19 mouse cellular contexts compared by ENCODE assay signal in the genomic region with DNA sequence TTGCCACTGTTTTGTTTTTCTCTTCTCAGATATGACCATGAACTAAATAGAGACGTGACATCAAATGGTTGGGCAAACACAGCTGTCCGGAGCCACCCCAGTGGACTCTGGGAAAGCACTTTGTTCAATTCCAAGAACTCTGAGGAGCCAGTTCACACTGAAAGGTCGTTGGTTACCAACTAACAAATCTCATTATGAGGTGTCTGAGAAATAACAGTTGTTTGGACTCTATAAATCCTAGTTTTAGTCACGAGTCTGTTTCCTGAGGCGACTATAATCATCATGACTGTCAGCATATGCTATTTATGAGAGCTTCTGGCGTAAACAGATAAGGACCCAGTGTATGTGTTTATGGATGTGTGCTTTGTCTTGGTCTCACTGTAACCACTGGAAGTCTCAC. TPM values are rescaled to one million over a fixed set of nuclear protein-coding genes. Genes with fewer than 3 reads are reported as not detected.
DNase-seq lines count a peak whose midpoint lies in the region; ATAC-seq and TF ChIP-seq lines count a peak whose summit lies in the region.
"Had no signal": no experiment of that assay in that cellular context is flagged by ENCODE, and none has a peak within 500 bp of the region (broad histone marks: within the 10 kb centered on the region; RNA-seq: fewer than 3 reads in every experiment).

No protein-coding gene starts in this region.

- DNase-seq in forebrain, embryonic 10.5 days (ENCODE audit: extremely low spot score, low spot score): peak; percentile 1
- DNase-seq in forebrain, embryonic 11.5 days (ENCODE audit: low spot score): no peak
- DNase-seq in liver, adult 2 months (ENCODE audit: extremely low read depth, low read depth, low spot score): peak; percentile 85
- DNase-seq in liver: no peak
- peak; percentile 14 for DNase-seq in forelimb bud, embryonic 11.5 days (ENCODE audit: low read depth, low spot score)
- DNase-seq in lung, postnatal 10 days: peak; percentile 77
- no peak for DNase-seq in heart, adult 2 months
- no peak for DNase-seq in heart, adult 8-10 months (ENCODE audit: low spot score)
- DNase-seq: cerebellum, adult 11-12 months; cerebellum, postnatal 14 days; embryo, embryonic 11 days; forebrain, postnatal 0 days; heart, postnatal 4 days; thymus, postnatal 25 days had no signal

- intact Hi-C loops in heart, adult 2 months (cut with DNase I): no loop called here

- H3K79me2 ChIP-seq in liver, adult 2 months (ENCODE audit: control insufficient read depth, insufficient read depth, low read length): no peaks in the 10 kb centered on the region
- H3K79me2 ChIP-seq in heart, adult 2 months (replicated peaks; ENCODE audit: control insufficient read depth, insufficient read depth, low read length): no peaks in the 10 kb centered on the region

- TF ChIP-seq POLR2A in liver, adult 2 months (IDR thresholded peaks at IDR 0.05; ENCODE audit: extremely low read depth, insufficient read depth, low read length): no peak
- no peak for TF ChIP-seq POLR2A in heart, adult 2 months (IDR thresholded peaks at IDR 0.05; ENCODE audit: insufficient read depth, low read depth, low read length)

- ATAC-seq in forebrain, embryonic 11.5 days (replicated peaks; ENCODE audit: low FRiP score): no peak
- ATAC-seq: forebrain, postnatal 0 days; intestine, embryonic 16.5 days had no signal

- H3K36me3 ChIP-seq in forebrain, embryonic 10.5 days (replicated peaks): no peaks in the 10 kb centered on the region
- H3K36me3 ChIP-seq in forebrain, embryonic 11.5 days (ENCODE audit: control insufficient read depth, insufficient read depth, low read length): no peaks in the 10 kb centered on the region
- H3K36me3 ChIP-seq in liver, adult 2 months (ENCODE audit: control insufficient read depth, insufficient read depth, low read length): no peaks in the 10 kb centered on the region
- no peaks in the 10 kb centered on the region for H3K36me3 ChIP-seq in heart, adult 2 months (ENCODE audit: control insufficient read depth, insufficient read depth, low read length)
- H3K36me3 ChIP-seq: hindbrain, embryonic 15.5 days; midbrain, embryonic 10.5 days had no signal

- H3K4me3 ChIP-seq in forebrain, embryonic 10.5 days: no peak overlapping the region
- no peak overlapping the region for H3K4me3 ChIP-seq in forebrain, embryonic 11.5 days (ENCODE audit: low read depth, low read length)
- peak overlapping the region; percentile 39; the same call in 1 of the 2 replicates for H3K4me3 ChIP-seq in liver, adult 2 months (ENCODE audit: insufficient read depth, low read depth, low read length)
- H3K4me3 ChIP-seq in heart, adult 2 months: no peak overlapping the region
- H3K4me3 ChIP-seq: hindbrain, embryonic 15.5 days; midbrain, embryonic 10.5 days had no signal

- H3K9me3 ChIP-seq in forebrain, embryonic 10.5 days: no peaks in the 10 kb centered on the region
- H3K9me3 ChIP-seq in forebrain, embryonic 11.5 days (ENCODE audit: control insufficient read depth, low read length): no peaks in the 10 kb centered on the region
- H3K9me3 ChIP-seq: hindbrain, embryonic 15.5 days; midbrain, embryonic 10.5 days had no signal

- no peak for TF ChIP-seq EP300 in heart, adult 2 months (IDR thresholded peaks at IDR 0.05; ENCODE audit: insufficient read depth, low read depth, low read length)

- H3K9ac ChIP-seq in forebrain, embryonic 11.5 days (ENCODE audit: low read length): no peak overlapping the region
- no peak overlapping the region for H3K9ac ChIP-seq in liver, adult 2 months (ENCODE audit: low read depth, low read length)
- H3K9ac ChIP-seq in heart, adult 2 months (ENCODE audit: low read depth, low read length): no peak overlapping the region
- H3K9ac ChIP-seq: forebrain, postnatal 0 days; hindbrain, embryonic 15.5 days had no signal

- H3K4me1 ChIP-seq in forebrain, embryonic 10.5 days: no peaks in the 10 kb centered on the region
- H3K4me1 ChIP-seq in forebrain, embryonic 11.5 days (replicated peaks; ENCODE audit: control insufficient read depth, insufficient read depth, low read length): no peaks in the 10 kb centered on the region
- H3K4me1 ChIP-seq in liver, adult 2 months (ENCODE audit: control insufficient read depth, insufficient read depth, low read length): peaks cover 23% of the 10 kb centered on the region
- H3K4me1 ChIP-seq in heart, adult 2 months (ENCODE audit: control insufficient read depth, insufficient read depth, low read length): peaks cover 3% of the 10 kb centered on the region
- H3K4me1 ChIP-seq: hindbrain, embryonic 15.5 days; midbrain, embryonic 10.5 days had no signal

- WGBS in forebrain, embryonic 10.5 days: 90% methylated on average over 6 of the region's 6 CpGs
- 89% methylated on average over 6 of the region's 6 CpGs for WGBS in forebrain, embryonic 11.5 days
- 35% methylated on average over 6 of the region's 6 CpGs for WGBS in liver, adult 2 months
- 49% methylated on average over 6 of the region's 6 CpGs for WGBS in heart, adult 2 months

- H3K27me3 ChIP-seq in forebrain, embryonic 10.5 days (ENCODE audit: poor library complexity, severe bottlenecking): no peaks in the 10 kb centered on the region
- H3K27me3 ChIP-seq in forebrain, embryonic 11.5 days (ENCODE audit: control insufficient read depth, insufficient read depth, low read length): no peaks in the 10 kb centered on the region; the same call in 1 of the 2 replicates
- H3K27me3 ChIP-seq in liver, adult 2 months (ENCODE audit: control insufficient read depth, insufficient read depth, low read length): no peaks in the 10 kb centered on the region
- H3K27me3 ChIP-seq in heart, adult 2 months (ENCODE audit: control insufficient read depth, insufficient read depth, low read length): no peaks in the 10 kb centered on the region
- H3K27me3 ChIP-seq: CH12.LX; hindbrain, embryonic 15.5 days had no signal

- TF ChIP-seq CTCF in liver, adult 2 months (IDR thresholded peaks at IDR 0.05; ENCODE audit: low read depth, low read length): no peak
- no peak for TF ChIP-seq CTCF in heart, adult 2 months (IDR thresholded peaks at IDR 0.05)

- no peak overlapping the region for H3K27ac ChIP-seq in forebrain, embryonic 10.5 days
- H3K27ac ChIP-seq in forebrain, embryonic 11.5 days (ENCODE audit: low read depth, low read length): no peak overlapping the region
- H3K27ac ChIP-seq in liver, adult 2 months (replicated peaks; ENCODE audit: insufficient read depth, low read depth, low read length): peak overlapping the region; percentile 84
- no peak overlapping the region for H3K27ac ChIP-seq in heart, adult 2 months
- H3K27ac ChIP-seq: hindbrain, embryonic 15.5 days; macrophage; midbrain, embryonic 10.5 days had no signal

- H3K4me2 ChIP-seq in forebrain, embryonic 11.5 days (ENCODE audit: low read depth, low read length, severe bottlenecking): no peak overlapping the region
- H3K4me2 ChIP-seq: hindbrain, embryonic 15.5 days had no signal

RNA-seq across cellular contexts. Expression of a gene that starts 5.8 kb away (rescaled TPM):
- polyA plus RNA-seq in forebrain, embryonic 10.5 days (2016; fragmentation: Nextera tagmentation; extraction: Ambion mirVana): 0.12 and 0.31 TPM in 2 replicates
- polyA plus RNA-seq in forebrain, embryonic 11.5 days (2014; fragmentation: Nextera tagmentation; extraction: Ambion mirVana): 0.24 and 0.39 TPM in 2 replicates
- total RNA-seq in liver, adult 2 months (2014; rRNA removed): 18.7 and 22.7 TPM in 2 replicates
- polyA plus RNA-seq in liver, adult 2 months (2012; rRNA removed): 2.8 and 5.6 TPM in 2 replicates
- 10 to 100 TPM in 1 of 2 experiments, 1 to 10 TPM in 1; 7.6 to 10.2 TPM for total RNA-seq in heart, adult 2 months (2021)
- 1.0 and 3.2 TPM in 2 replicates for polyA plus RNA-seq in heart, adult 2 months (2012; rRNA removed)
- total RNA-seq in heart, adult 8-10 months (2022): 10 to 100 TPM in 1 of 4 experiments, 1 to 10 TPM in 3; 8.2 to 15.0 (median 9.2) TPM

RNA-seq across cellular contexts. Expression of a gene that starts 52.2 kb away (rescaled TPM):
- 50.6 and 51.3 TPM in 2 replicates for polyA plus RNA-seq in forebrain, embryonic 10.5 days (2016; fragmentation: Nextera tagmentation; extraction: Ambion mirVana)
- polyA plus RNA-seq in forebrain, embryonic 11.5 days (2014; fragmentation: Nextera tagmentation; extraction: Ambion mirVana): 73.5 and 77.8 TPM in 2 replicates
- total RNA-seq in liver, adult 2 months (2014; rRNA removed): 76.1 and 85.9 TPM in 2 replicates
- 18.3 and 22.3 TPM in 2 replicates for polyA plus RNA-seq in liver, adult 2 months (2012; rRNA removed)
- total RNA-seq in heart, adult 2 months (2021): 10 to 100 TPM; 32.5 to 33.9 TPM
- 10.0 and 23.9 TPM in 2 replicates for polyA plus RNA-seq in heart, adult 2 months (2012; rRNA removed)
- total RNA-seq in heart, adult 8-10 months (2022): 10 to 100 TPM; 33.6 to 40.2 (median 35.9) TPM

Comparison
In these comparisons a context has a peak if more than half of its experiments do, and no peak if none do; other contexts are left out.
1. DNase-seq: peak in forebrain, embryonic 10.5 days (single experiment), liver, adult 2 months (single experiment), forelimb bud, embryonic 11.5 days (single experiment) and lung, postnatal 10 days (single experiment); none in forebrain, embryonic 11.5 days (single experiment), liver (single experiment), heart, adult 2 months (0 of 2) and heart, adult 8-10 months (single experiment).